Mouse (Mus musculus): ENCODE data around the gene Itgb2l.

GRCm38 (mm10) chr16:96468698-96469097 is 25.3 kb upstream of the Itgb2l start:
- no peak for TF ChIP-seq HCFC1 (IDR thresholded peaks at IDR 0.05; ENCODE audit: borderline replicate concordance, insufficient read depth, low read length)
- no peak for TF ChIP-seq ZNF384 (IDR thresholded peaks at IDR 0.05; ENCODE audit: low read depth, low read length)
- no peak for TF ChIP-seq MAFK (IDR thresholded peaks at IDR 0.05; ENCODE audit: insufficient read depth, low read depth, low read length)

Data from ES-E14 (cell line).